Mouse (Mus musculus): Measurements from ENCODE around the gene Gm19345.
A peak's percentile ranks its signal among the peaks of the same experiment; 100 is the strongest.

Gene Gm19345

DNA sequence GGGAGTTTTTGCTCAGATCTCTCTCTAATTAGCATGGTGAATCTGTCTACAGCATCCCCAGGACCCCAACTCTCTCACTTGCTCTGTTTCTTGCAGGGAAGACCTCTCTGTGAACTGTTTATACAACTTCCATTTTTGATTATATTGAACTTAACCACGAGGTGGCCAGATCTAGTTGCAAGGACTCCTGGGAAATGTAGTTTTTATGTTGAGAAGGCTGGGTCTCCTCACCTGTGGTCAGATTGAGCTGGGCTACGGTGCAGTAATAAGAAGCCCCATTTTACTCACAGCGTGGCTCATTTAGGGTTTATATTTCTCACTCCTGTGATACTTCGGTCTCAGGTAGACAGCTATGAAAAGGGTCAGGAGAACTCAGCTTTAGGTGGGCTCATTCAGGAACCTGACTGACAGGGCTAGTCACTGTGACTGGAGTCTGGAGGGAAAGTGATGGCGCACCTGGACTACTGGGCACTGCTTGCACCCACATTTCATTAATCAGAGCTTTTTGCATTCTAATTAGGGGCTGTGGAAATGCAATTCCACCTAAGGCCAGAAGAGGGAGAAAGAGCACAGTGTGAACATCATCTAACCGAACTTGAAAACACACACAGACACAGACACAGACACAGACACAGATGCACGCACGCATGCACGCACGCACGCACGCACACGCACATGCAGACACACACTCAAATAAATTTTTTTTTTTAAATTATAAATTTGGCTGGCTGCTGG is 24.3 kb downstream of the Gm19345 start:
- DNase-seq: peak; percentile 23

- DNase-seq: no peak
These were observed 25.1 kb downstream of the Gm19345 start for GRCm38 (mm10) chr7:19876781-19877425.

DNA sequence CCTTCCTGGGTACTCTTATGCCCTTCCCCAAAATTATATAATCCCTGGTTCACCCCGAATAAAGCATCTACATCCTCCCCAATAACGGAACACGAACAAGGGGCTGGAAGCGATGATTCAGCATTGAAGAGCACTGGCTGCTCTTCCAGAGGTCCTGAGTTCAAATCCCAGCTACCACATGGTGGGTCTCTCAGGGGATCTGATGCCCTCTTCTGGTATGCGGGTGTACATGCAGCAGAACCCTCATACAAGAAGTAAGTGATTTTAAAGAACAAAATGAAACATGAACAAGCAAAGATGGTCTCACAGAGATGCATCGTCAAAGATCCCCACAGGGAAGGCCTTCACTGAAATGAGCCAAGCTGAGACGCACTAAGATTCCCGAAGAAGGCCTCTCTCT is 29.0 kb downstream of the Gm19345 start:
- no peak for DNase-seq

- DNase-seq: no peak
These were observed 36.0 kb downstream of the Gm19345 start, which contains the start of gene Ceacam19 for GRCm38 (mm10) chr7:19887849-19888248. TSS of gene Ceacam19 (minus strand) at chr7:19887965.

GRCm38 (mm10) chr7:19889881-19890280 is 38.1 kb downstream of the Gm19345 start:
- DNase-seq: peak; percentile 45
